Mouse (Mus musculus) cerebellum, adult (tissue): ENCODE results near the gene Syt16.

ENCODE experiments used
- ATAC-seq: cut with Nextera tagmentation; 2 replicates; pipeline ENCODE4 v1.9.2; 2017; ENCODE audit warnings: mild to moderate bottlenecking, moderate library complexity, mixed read lengths; ENCODE audit not compliant: insufficient number of reproducible peaks, low FRiP score, low TSS enrichment

Syt16 gene

GRCm38 (mm10) chr12:74094701-74095100, 97.2 kb downstream of the Syt16 start:
- ATAC-seq: no peak

DNA sequence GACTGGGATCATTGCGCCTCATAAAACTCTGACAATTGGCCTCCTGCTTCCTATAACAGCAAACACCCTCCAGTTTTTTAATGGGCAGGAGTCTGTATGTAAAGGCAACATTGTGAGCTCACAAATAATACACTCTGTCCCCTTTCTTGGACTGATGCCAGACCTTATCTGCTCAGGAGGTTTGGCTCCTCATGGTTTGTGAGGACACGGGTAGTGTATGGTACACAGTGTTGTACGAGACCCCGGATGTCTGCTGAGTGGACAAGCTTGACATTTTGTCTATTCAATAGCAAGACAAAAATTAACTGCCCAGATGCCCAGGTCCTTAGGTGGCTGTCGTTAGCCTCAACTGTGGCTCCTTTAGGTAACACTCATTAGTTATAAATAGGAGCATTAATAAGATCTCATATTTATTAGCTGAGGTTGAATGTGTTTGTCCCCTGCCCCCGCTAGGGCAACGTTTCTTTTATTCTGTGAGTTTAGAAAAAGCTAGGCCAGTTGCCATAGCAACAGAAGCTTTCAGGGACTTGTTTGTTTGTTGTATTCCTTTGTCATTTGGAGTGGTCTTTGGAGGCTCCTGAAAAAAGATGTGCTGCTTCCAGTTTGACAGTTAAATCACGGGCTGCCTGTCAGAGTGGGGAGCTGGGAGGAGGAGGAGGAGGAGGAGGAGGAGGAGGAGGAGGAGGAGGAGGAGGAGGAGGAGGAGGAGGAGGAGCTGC, 101.3 kb downstream of the Syt16 start:
- ATAC-seq: no peak

GRCm38 (mm10) chr12:74105811-74106513, 108.5 kb downstream of the Syt16 start:
- no peak for ATAC-seq

GRCm38 (mm10) chr12:74108663-74109081, 111.2 kb downstream of the Syt16 start:
- ATAC-seq: no peak

- no peak for ATAC-seq
These were observed 112.1 kb downstream of the Syt16 start for GRCm38 (mm10) chr12:74109462-74110068.

GRCm38 (mm10) chr12:74116825-74117224, 119.4 kb downstream of the Syt16 start:
- ATAC-seq: no peak

- ATAC-seq: no peak
These were observed 128.3 kb downstream of the Syt16 start for GRCm38 (mm10) chr12:74125796-74126195.

GRCm38 (mm10) chr12:74128229-74128628, 130.8 kb downstream of the Syt16 start:
- no peak for ATAC-seq

DNA sequence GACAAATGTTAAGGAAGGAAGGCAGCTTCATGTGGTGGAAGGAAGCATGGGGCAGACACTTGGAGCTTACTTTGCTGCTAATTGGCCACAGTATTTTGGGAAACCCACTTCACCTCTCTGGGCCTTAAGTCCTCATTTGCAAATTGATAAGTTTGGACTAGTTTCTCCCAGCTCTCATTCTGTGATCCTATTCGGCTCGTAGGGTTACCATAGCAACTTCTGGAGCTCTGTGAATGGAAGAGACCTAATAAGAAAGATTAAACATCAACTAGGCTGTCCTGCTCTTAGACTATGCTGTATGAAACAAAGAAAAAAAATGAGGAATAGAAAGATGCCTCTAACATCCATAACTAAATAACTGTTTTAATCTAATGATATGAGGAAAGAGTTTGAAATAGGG, 134.3 kb downstream of the Syt16 start:
- ATAC-seq: no peak

DNA sequence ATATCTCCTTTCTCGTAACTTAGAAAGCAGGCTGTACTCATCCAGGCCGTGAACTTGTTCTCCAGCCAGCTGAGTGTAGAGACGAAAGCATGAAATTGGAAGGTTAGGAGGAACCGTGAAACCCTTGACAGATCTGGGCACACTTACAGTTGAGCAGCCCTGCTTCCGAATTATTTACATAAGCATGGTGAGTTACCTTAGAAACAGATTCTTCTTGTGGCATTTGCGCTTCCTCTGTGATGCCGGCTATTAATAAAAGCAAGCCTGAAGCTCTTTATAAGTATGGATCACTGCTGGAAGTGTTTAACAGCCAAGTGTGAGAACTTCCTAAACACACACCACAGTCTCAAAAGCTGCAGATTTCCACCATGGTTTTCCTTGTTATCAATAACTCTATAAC, 144.7 kb downstream of the Syt16 start:
- ATAC-seq: no peak

GRCm38 (mm10) chr12:74144385-74144784, 146.9 kb downstream of the Syt16 start:
- no peak for ATAC-seq

- ATAC-seq: no peak
These were observed 163.3 kb downstream of the Syt16 start for GRCm38 (mm10) chr12:74160791-74161190.

- ATAC-seq: no peak
These were observed 165.6 kb downstream of the Syt16 start for GRCm38 (mm10) chr12:74163080-74163479.

- no peak for ATAC-seq
These were observed 173.8 kb downstream of the Syt16 start for GRCm38 (mm10) chr12:74171257-74171656.

GRCm38 (mm10) chr12:74173902-74174301, 176.4 kb downstream of the Syt16 start:
- ATAC-seq: no peak

- ATAC-seq: no peak
These were observed 187.1 kb downstream of the Syt16 start for GRCm38 (mm10) chr12:74184596-74184995.

DNA sequence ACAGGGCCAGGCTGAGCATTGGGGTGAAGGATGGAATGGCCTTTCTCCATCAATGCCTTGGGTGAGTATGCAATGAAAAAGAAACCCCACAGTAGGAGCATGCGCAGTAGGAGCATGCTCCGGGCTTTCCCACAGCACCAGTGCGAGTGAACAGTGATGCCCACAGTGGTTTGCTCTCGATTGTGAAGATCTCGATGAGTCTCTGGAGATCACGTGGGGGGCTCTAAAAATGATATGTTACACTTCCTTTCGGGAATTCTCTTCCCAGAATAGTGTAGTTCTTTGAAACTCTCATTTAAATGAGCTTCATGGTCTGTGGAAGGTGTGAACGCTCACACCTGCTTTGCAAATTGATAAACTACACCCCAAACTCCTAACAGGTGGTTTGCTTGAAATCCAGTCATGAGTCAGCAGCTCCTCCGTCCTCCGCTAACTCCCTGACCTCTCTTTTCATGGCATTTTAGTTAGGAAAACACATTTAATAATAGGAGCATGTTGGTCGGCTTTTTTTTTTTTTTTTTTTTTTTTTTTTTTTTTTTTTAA, 190.9 kb downstream of the Syt16 start:
- no peak for ATAC-seq

DNA sequence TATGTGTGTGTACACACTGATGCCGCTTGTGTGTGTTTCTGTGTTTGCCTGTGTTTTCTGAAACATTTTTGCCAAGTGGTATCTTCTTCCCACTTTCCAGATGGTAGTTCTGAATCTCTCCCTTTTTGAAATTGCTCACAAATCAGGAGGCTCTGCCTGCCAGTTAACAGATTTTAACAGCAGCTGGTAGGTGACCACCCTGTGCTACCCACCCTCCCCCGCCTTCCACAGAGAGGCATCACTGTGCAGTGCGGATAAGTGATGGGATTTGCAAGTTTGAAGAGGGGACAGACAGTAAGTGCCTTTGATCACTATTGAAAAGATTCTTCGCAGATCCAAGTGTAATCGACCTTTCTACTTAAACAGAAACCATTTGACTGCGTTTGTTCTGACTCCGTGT, 191.4 kb downstream of the Syt16 start:
- no peak for ATAC-seq

DNA sequence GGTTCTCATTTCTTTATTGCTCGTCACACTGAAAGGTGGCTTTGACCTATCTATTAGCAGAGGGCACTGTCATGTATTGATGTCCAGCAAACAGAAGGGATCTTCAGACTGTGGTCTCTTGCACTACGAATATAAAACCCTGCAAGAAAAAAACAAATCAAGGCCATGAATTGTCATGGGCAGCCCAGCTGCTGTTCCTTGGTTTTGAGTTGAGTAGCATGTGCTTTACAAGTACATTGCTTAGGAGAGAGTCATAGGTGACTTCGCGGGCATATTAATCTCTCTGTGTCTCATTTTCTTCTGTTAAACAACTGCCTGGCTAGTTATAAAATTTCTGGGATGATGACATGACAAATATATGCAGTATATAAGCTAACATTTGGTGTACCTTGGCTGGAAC, 192.4 kb downstream of the Syt16 start:
- ATAC-seq: no peak

DNA sequence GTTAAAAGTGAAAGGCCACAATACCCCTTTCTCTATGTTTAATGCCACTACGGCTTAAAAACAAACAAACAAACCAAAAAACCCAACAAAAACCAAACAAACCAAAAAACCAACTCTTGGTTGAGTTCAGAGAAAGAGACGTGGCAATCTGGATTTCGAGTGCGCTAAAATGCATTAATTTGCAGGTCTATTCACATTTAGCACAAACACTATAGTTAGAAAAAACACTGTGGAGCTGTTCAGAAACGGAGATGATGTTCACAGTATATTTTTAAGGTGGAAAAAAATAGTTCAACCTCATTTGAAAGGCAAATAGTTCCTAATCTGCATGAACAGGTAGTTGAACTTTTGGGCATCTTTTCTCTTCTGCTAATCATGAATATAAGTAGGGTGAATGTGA, 192.8 kb downstream of the Syt16 start:
- ATAC-seq: no peak

- ATAC-seq: no peak
These were observed 195.1 kb downstream of the Syt16 start for GRCm38 (mm10) chr12:74192552-74192951.
